Mouse (Mus musculus) layer of hippocampus, adult 8-10 months (tissue): ENCODE results near the gene Glt1d1. TPM values are rescaled to one million over a fixed set of nuclear protein-coding genes. Genes with fewer than 3 reads are reported as not detected.
A peak's percentile ranks its signal among the peaks of the same experiment; 100 is the strongest.

ENCODE experiments used
- DNase-seq, 2 experiments: peaks; one replicate each; pipeline ENCODE4 v3.0.0; 2022; ENCODE audit warnings: low spot score in 2 of 2
- total RNA-seq, 4 experiments: library from RNA; stranded (reverse); gene quantifications; 2 replicates each; pipeline ENCODE4 v1.2.4; 2022

Glt1d1 gene
- 10 to 100 TPM; 25.8 to 32.5 (median 26.7) TPM for total RNA-seq

DNA sequence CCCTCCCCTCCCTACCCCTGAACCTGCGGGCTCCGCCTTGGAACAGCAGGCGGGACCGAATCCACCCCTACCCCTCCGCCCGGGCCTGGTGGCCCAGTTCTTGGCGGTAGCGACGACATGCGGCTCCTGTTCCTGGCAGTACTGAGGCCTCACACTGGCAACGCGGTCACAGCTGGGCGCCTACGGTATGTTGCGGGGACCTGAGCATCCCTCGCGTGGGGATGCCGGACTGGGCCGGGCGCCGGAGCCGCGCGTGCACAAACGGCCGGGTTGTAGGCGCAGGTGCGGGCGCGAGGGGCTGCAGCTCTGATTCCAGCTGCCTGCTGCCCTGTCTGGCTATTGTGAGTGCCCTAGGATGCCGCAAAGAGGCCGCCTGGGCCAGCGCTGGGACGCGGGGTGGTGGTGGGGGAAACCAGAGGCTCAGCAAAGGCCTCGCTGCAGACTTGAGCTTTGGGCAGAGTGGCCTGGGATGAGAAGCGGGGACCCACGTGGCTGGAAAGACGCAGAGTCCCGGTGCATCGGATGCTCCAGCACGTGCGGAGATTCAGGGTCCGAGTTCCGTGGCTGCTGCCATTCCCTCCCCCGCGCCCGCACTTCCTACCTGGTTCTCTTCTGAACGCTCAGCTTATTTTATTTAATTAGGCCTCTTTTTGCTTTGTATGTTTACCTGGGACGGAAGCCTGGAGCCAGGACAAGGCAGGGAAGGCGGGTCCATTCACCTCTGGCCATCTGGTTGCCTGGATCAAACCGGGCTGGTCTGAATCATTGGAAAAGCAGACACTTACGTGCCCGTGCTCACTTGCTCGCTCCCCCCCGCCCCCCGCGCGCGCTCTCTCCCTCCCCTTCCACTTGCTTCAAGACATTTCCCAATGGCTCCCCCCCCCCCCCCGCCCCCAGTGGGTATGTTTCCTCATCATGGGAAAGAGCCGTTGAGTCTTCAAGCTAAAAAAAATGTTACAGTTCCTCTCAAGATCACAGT, at the start of gene Glt1d1, which contains the start of gene Slc15a4:
Glt1d1 (plus strand) TSS at position 96 of the 979 bp plus-strand sequence.
Slc15a4 (minus strand) TSS at position 731 of the 979 bp plus-strand sequence.
- DNase-seq, result peak in 1 of 2 experiments; percentile 28

DNA sequence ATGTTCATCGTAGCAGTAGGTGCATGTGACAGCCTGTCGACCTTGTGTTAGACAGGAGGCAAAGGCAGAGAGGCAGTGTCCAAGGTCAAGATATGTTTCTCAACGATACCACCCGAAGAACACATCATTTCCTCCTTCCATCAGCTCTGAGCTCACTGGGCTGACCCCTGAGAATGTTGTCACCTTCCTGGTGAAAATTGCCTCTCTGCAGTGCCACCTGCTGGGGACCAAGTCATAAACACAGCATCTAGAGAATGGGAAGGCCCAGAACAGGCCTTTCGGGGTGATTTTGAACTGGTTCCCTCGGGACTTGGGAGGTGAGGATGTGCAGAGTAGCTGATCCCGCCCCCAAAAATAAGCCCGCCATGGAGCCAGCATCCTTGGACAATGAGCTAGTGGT, 48.4 kb upstream of the Glt1d1 start:
- DNase-seq, result no peak

DNA sequence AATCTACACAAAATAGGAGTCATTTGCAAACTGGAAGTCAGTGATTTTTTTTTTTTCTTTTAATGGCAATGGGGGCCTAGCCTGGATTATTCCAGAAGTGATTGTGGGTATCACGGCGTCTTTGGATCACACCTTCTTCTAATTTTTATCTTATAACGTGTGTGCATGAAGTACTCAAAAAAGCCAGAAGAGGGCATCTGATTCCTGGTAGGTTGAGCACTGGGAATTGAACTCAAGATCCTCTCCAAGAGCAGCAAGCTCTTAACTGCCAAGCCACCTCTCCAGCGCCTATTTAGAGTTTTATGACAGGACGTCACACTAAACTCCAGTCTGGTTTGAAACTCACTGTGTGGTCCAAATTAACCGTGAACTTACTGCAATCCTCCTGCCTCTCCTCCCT, 44.2 kb upstream of the Glt1d1 start:
- no peak for DNase-seq

DNA sequence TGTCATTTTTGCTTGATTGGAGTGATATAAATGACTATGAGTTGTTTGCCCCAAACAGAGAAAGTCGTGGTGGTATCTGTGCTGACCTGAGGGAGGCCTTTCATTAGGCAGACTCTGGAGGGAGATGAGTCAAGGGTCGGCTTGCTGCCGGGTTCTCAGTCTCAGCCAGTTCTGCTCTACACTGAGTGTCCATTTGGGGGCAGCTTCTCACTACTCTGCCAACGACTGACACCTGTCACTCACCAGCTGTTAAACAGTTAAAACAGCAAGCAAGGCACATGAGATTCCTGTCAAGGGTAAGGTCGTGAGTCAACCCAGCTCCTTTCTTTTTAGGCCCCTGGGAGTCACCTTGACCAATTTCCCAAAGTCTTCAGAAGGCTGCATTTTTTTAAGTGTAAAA, 39.7 kb upstream of the Glt1d1 start:
- no peak for DNase-seq

DNA sequence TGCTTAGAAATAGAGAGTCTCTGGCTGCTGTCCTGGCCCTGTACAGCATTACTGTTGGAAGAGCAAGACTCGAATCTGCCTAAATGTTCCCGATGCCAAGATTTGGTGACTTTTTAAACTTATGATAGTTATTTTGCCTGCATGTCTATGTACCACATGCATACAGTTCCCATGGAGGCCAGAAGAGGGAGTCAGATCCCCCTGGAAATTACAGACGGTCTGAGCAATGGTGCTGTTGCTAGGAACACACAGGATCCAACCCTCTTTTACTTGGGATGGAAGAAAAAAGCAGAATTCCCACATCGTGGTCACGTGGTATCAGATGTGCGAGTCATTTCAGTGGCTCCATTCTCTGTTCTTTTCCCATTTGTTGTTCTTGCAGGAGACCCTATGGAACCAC, 39.2 kb upstream of the Glt1d1 start:
- DNase-seq, result peak in 1 of 2 experiments; percentile 60

GRCm38 (mm10) chr5:127595676-127596075, 36.4 kb upstream of the Glt1d1 start:
- peak; percentile 39 to 53 for DNase-seq

- no peak for DNase-seq
Measured at GRCm38 (mm10) chr5:127596862-127597261, 35.2 kb upstream of the Glt1d1 start.

- DNase-seq, result no peak
Measured at GRCm38 (mm10) chr5:127602996-127603395, 29.1 kb upstream of the Glt1d1 start.

DNA sequence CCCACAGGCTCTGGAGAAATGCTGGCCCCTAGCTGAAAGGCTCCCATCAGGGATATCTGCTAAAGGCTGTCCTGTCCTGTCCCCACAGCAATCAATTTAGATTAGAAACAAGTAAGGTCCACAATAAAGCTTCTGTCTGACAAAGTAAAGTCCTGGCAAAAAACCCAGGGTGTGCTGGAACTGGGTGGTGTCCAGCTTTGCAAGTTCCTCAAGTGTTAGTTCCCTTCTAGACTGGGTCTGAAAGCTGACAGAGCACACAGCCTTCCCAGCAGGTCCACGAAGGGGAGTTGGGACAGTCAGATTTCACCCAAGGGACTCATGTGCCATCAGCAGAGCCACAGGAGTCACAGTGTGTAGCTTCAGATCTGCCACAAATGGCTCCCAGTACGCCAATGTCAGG, 24.6 kb upstream of the Glt1d1 start:
- no peak for DNase-seq

GRCm38 (mm10) chr5:127609191-127609714, 22.8 kb upstream of the Glt1d1 start:
- DNase-seq, result no peak

DNA sequence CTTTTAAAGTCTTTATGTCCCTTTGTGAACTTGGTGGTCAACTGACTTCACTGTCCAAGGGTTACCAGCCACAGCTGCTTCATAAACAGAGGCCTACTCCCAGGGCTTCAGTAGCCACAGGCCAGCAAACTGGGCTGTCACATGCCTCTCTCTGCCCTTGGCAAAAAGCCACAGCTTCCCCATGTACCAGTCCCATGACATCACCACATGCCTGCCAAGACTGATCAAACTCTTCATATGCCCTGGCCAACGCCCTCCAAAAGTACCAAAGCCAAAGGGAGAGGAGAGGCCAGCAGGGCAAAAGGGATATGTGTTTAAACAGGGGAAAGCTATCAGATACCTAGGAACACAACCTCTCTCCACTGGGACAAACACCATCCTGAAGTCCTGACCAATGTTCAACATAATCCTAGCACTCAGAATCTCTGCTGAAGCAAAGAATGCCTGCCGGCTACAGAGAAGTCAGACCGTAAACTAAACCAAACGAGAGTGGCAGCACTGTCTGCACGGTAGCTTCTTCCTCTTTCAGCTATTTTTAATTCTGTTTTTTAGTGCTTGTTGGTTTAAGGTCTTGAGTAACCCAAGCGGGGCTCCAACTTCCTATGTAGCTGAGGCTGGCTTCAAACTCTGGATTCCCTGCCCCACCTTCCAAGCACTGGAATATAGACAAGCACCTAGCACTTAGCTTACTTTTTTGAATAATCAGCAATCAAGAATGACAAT, 21.1 kb upstream of the Glt1d1 start:
- DNase-seq, result peak; percentile 60 to 81

- DNase-seq, result no peak
Measured at GRCm38 (mm10) chr5:127611881-127612280, 20.2 kb upstream of the Glt1d1 start.

GRCm38 (mm10) chr5:127612397-127612796, 19.7 kb upstream of the Glt1d1 start:
- DNase-seq, result no peak

DNA sequence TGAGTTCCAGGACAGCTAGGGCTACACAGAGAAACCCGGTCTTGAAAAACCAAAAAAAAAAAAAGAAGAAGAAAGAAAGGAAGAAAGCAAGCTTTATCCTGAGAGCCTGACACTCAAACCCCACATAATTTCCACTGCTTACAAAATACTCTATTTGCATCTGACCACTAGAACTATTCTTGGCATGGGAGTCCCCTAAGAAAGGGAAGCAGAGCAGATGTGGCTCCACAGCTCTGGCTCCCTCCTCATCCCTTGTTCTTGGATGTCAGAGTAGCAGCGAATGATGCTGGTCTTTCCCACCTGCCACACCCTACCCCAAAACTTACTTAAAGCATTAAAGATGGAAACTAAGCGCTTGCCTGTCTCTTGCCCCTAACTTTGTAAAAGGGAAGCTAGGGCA, 16.6 kb upstream of the Glt1d1 start:
- DNase-seq, result no peak

GRCm38 (mm10) chr5:127616151-127616550, 15.9 kb upstream of the Glt1d1 start:
- no peak for DNase-seq

- peak; percentile 97 to 99 for DNase-seq
Measured at GRCm38 (mm10) chr5:127616884-127617635, 15.0 kb upstream of the Glt1d1 start.

- DNase-seq, result no peak
Measured at GRCm38 (mm10) chr5:127618834-127619233, 13.2 kb upstream of the Glt1d1 start.

DNA sequence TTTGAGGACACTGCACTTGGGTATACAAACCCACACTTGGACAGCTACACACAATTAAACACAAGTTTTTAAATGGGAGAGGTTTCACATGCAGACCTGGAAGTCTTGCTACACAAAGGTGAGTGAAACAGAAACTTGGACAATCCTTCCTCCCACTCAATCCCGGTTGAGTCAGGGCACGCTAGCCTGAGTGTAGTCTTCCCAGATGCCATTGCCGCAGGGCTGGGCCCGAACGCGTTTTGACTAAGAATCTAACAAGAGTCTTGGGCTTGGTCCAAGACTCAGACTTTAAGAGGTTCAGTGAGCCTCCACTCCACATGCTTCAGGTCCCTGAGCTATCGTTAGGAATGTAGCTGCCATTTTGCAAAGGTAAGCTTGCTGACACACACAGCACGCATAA, 11.7 kb upstream of the Glt1d1 start:
- no peak for DNase-seq

DNA sequence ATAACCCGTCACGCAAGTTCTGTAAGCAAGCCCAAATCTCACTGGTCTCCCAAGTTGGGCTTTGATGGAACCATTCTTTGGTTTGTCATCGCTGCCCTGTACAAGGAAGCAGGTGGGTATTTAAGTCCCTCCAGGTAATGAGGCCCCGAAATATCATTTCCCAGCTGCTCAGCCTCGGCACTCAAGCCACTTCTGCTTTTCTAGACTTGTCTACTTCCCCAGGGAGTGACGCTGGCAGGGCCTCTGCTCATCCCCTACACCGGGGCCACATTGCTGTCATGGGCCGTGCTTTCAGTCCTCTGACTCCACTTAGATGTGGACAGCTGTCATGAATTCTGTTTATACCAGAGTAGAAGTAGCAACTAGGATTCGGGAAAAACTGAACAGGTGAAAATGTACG, 11.0 kb upstream of the Glt1d1 start:
- no peak for DNase-seq

DNA sequence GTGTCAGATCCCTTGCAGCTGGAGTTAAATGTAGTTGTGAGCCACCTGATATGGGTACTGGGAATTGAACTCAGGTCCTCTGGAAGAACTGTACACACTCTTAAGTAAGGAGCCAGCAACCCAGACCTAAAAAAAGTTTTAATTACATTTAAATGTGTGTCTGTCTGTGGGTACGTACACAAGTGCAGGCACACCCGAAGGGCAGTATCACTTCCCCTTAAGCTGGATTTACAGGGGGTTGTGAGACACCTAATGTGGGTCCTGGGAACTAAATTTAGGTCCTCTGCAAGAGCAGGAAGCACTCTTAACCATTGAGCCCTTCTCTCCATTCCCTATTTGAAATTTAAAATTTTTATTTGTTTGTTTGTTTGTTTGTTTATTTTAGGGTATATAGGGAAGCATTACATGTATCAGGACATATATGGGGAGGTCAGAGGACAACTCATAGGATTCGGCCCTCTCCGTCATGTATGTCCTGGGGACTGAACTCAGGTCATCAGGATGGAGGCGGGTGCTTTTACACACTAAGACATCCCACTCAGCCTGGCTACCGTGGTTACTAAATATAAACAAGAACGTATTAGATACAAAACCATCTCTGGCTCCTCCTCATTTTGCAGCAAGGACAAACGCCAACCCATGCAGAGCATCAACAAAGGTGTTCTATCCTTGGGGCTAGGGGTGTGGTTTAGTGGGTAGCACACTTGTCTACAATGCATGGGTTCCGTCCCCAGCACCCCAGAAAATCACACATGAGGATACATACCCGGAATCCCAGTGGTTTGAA, 7.4 kb upstream of the Glt1d1 start:
- DNase-seq, result no peak
